Mouse (Mus musculus): ENCODE results near the gene Zmynd10.

GRCm38 (mm10) chr9:107580501-107581317 lies 33.6 kb downstream of the Zmynd10 start, which contains the start of gene Hyal3:
- no peak for TF ChIP-seq CTCF (conservative IDR thresholded peaks at IDR 0.05; ENCODE audit: low read length)
- TF ChIP-seq NANOG (IDR thresholded peaks at IDR 0.05; ENCODE audit: borderline replicate concordance, low read length): no peak

Data from E14TG2a.4 (cell line).